Mouse (Mus musculus): Measurements from ENCODE around the gene Fmnl2. TPM values are rescaled to one million over a fixed set of nuclear protein-coding genes. Genes with fewer than 3 reads are reported as not detected.

The Fmnl2 gene
- total and polyA plus RNA-seq, 2 experiments from 2014 or later: 9.1 to 41.8 TPM

DNA sequence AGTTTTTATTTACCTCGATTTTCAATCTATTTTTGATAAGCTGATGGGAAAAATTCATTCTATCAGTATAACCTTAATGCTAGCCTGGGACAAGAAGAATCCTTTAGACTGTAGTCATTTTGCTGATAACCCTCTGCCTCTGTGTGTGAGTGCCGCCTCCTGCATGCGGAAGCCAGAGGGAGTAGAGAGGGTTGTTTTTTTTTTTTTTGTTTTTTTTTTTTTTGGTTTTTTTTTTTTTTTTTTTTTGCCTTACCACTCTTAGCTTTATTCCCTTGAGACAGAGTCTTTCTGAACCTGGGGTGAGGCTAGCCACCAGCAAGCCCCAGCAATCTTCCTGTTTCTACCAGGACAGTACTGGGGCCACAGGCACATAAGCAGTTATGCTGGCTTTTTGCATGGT, 124.8 kb downstream of the Fmnl2 start:
- no peak overlapping the region for H3K4me3 ChIP-seq (ENCODE audit: low read depth, low read length)
- H3K4me2 ChIP-seq (ENCODE audit: low read depth): no peak overlapping the region
- DNase-seq (no peak), ATAC-seq (no peak)
- 84% methylated on average over 3 of the region's 3 CpGs for WGBS
- peaks cover 26% of the 10 kb centered on the region for H3K4me1 ChIP-seq (ENCODE audit: insufficient read depth)
- H3K27ac ChIP-seq (ENCODE audit: low read depth, low read length): no peak overlapping the region
- H3K27me3 ChIP-seq (ENCODE audit: insufficient read depth, low read length): no peaks in the 10 kb centered on the region
- no peaks in the 10 kb centered on the region for H3K36me3 ChIP-seq (ENCODE audit: insufficient read depth)
- no peaks in the 10 kb centered on the region for H3K9me3 ChIP-seq (ENCODE audit: low read length)
- H3K9ac ChIP-seq: no peak overlapping the region
- no peak for TF ChIP-seq CTCF (IDR thresholded peaks at IDR 0.05; ENCODE audit: low read depth)

DNA sequence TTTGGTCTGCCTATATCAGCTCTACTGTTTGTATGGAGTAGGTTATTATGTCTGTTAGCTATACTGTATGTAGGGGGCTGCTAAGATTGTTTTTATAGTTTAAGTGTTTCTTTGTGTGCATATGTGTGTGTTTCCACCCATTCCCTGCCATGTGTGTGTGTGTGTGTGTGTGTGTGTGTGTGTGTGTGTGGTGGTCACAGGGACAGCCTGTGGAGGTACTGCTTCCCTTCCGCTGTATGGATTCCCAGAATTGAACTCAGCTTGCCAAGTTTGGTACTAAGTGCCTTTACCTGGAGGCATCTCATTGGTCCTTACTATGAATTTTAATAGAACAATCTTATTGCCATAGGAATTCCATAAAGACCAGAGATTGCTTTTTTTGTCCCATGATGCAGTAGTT, 126.9 kb downstream of the Fmnl2 start:
- ATAC-seq (no peak), DNase-seq (no peak)
- Histone ChIP-seq H3K9ac (no peak overlapping the region), H3K27ac (ENCODE audit: low read depth, low read length) (no peak overlapping the region), H3K4me2 (ENCODE audit: low read depth) (no peak overlapping the region), H3K4me3 (ENCODE audit: low read depth, low read length) (no peak overlapping the region), H3K27me3 (ENCODE audit: insufficient read depth, low read length) (no peaks in the 10 kb centered on the region), H3K9me3 (ENCODE audit: low read length) (no peaks in the 10 kb centered on the region), H3K36me3 (ENCODE audit: insufficient read depth) (no peaks in the 10 kb centered on the region), H3K4me1 (ENCODE audit: insufficient read depth) (peaks cover 16% of the 10 kb centered on the region)
- no peak for TF ChIP-seq CTCF (IDR thresholded peaks at IDR 0.05; ENCODE audit: low read depth)
- WGBS: 68% methylated on average over 1 of the region's 1 CpGs

DNA sequence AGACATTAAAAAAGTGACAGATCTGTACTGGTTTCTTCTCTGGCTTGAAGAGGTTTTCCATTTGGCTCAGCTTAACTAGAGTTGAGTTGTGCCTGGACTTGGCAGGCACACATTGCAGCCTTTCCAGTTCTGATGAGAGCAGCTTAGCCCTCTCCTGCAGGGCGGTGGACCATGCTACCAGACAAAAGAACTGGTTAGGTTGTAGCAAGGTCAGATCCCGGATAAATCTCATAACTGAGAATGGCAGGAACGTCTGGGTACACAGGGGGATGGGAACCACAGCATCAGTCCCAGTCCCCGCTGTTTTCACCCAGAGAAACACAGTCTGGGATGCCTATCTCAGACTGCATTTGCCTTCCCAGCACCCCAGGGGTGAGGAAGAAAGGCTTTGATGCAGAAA, 127.5 kb downstream of the Fmnl2 start:
- Histone ChIP-seq H3K27ac (ENCODE audit: low read depth, low read length) (0 out of 2 replicates have a peak overlapping the region, but pooled peaks have one; percentile 16), H3K4me1 (ENCODE audit: insufficient read depth) (peaks cover 16% of the 10 kb centered on the region), H3K27me3 (ENCODE audit: insufficient read depth, low read length) (no peaks in the 10 kb centered on the region), H3K9ac (no peak overlapping the region), H3K4me2 (ENCODE audit: low read depth) (no peak overlapping the region), H3K4me3 (ENCODE audit: low read depth, low read length) (no peak overlapping the region), H3K36me3 (ENCODE audit: insufficient read depth) (no peaks in the 10 kb centered on the region), H3K9me3 (ENCODE audit: low read length) (no peaks in the 10 kb centered on the region)
- no peak for TF ChIP-seq CTCF (IDR thresholded peaks at IDR 0.05; ENCODE audit: low read depth)
- peak; percentile 53 for ATAC-seq
- WGBS: 19% methylated on average over 4 of the region's 4 CpGs
- no peak for DNase-seq

DNA sequence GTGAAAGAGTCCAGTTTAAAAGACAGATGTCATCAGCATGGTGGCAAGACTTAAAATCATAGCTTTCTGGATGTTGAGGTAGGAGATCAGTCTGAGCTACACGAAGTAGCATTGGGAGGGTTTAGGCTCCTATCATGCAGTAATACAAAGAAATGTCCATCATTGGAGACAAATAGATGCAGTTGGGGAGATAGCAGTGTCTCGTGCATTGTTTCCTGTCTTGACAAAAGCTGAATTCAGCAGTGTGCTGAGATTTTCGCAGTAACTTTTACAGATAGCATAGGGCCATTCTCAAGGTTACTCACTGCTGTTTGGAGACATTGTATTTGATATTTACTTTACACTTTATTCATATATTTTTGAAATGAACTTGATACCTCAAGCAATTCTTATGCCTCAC, 128.7 kb downstream of the Fmnl2 start:
- Histone ChIP-seq H3K9me3 (ENCODE audit: low read length) (no peaks in the 10 kb centered on the region), H3K4me2 (ENCODE audit: low read depth) (no peak overlapping the region), H3K4me3 (ENCODE audit: low read depth, low read length) (no peak overlapping the region), H3K36me3 (ENCODE audit: insufficient read depth) (no peaks in the 10 kb centered on the region), H3K27ac (ENCODE audit: low read depth, low read length) (no peak overlapping the region), H3K9ac (no peak overlapping the region), H3K4me1 (ENCODE audit: insufficient read depth) (peaks cover 8% of the 10 kb centered on the region; the same call in 1 of the 2 replicates), H3K27me3 (ENCODE audit: insufficient read depth, low read length) (no peaks in the 10 kb centered on the region)
- WGBS: 76% methylated on average over 3 of the region's 3 CpGs
- TF ChIP-seq CTCF (IDR thresholded peaks at IDR 0.05; ENCODE audit: low read depth): no peak
- ATAC-seq: no peak
- no peak for DNase-seq

DNA sequence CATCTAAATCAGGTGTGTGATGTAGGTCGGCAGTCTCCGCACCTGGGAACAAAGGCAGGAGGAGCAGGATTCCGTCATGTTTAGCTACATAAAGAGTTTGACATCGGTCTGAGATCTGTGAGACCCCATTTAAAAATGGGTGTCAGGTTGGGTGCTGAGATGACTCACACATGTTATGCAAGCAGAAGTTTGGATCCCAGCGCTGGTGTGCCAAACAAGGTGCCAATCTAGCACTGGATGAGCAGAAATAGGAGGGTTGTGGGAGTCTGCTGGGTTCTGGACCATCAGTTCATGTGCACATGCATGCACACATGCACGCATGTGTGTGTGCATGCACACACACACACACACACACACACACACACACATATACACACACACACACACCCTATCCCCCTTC, 129.4 kb downstream of the Fmnl2 start:
- H3K27ac ChIP-seq (ENCODE audit: low read depth, low read length): no peak overlapping the region
- H3K36me3 ChIP-seq (ENCODE audit: insufficient read depth): no peaks in the 10 kb centered on the region
- TF ChIP-seq CTCF (IDR thresholded peaks at IDR 0.05; ENCODE audit: low read depth): no peak
- peaks cover 8% of the 10 kb centered on the region; the same call in 1 of the 2 replicates for H3K4me1 ChIP-seq (ENCODE audit: insufficient read depth)
- 93% methylated on average over 6 of the region's 6 CpGs for WGBS
- no peak overlapping the region for H3K4me2 ChIP-seq (ENCODE audit: low read depth)
- no peaks in the 10 kb centered on the region for H3K27me3 ChIP-seq (ENCODE audit: insufficient read depth, low read length)
- no peak for ATAC-seq
- no peak overlapping the region for H3K9ac ChIP-seq
- no peaks in the 10 kb centered on the region for H3K9me3 ChIP-seq (ENCODE audit: low read length)
- DNase-seq: no peak
- no peak overlapping the region for H3K4me3 ChIP-seq (ENCODE audit: low read depth, low read length)

DNA sequence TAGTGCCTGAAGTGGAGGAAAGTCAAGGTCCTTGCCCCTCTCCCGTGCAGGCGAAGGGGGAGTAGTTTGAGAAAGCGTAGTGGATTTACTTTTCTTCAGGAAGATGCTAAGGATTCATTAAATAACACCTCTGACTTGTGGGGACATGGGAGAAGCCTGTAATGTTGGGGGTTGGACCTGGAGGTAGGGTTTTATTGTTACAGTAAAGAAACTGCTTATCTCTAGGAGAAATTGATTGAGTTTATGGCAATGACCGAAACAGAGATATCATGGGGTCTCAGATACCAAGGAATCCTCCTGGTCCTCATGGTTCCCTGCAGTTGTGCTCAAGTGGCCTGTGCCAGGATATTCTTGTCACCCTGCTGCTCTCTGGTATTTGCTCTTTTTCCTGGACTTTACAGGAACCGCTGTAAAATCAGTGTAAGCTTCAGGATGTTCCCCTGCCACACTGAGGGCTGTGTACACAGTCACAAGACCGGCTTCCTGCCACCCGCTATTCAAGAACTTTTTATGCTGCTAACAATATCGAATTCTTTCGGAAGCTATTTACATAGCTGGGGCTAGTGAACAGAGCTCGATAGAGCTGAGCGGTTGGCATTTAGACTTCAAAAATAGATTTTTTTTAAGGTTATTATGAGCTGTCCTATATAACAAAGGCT, 130.1 kb downstream of the Fmnl2 start:
- Histone ChIP-seq H3K4me3 (ENCODE audit: low read depth, low read length) (no peak overlapping the region), H3K27me3 (ENCODE audit: insufficient read depth, low read length) (no peaks in the 10 kb centered on the region), H3K27ac (ENCODE audit: low read depth, low read length) (0 out of 2 replicates have a peak overlapping the region, but pooled peaks have one; percentile 40), H3K9me3 (ENCODE audit: low read length) (no peaks in the 10 kb centered on the region), H3K36me3 (ENCODE audit: insufficient read depth) (no peaks in the 10 kb centered on the region), H3K4me1 (ENCODE audit: insufficient read depth) (peaks cover 8% of the 10 kb centered on the region; the same call in 1 of the 2 replicates), H3K9ac (no peak overlapping the region), H3K4me2 (ENCODE audit: low read depth) (no peak overlapping the region)
- 0 out of 2 replicates have a peak, but pooled peaks have one; percentile 43 for ATAC-seq
- no peak for DNase-seq
- 31% methylated on average over 11 of the region's 11 CpGs for WGBS
- TF ChIP-seq CTCF (IDR thresholded peaks at IDR 0.05; ENCODE audit: low read depth): no peak

DNA sequence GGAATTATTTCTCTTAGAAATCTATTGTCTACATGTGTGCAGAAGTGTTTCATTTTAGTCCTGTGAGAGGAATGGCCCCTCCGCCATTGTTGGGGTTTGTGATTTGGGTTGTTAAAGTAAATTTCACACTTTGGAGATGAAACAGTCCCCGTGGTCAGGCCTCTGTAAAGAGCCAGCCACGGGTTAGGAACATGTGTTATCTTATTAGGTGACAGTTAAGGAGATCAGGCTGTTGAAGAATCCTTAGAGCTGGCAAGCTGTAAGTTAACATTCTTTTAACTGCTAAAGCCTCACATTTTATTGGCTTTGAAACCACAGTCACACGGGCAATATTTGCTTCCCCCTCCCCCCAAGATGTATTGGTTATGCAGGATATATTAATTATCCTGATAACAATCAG, 131.7 kb downstream of the Fmnl2 start:
- 73% methylated on average over 4 of the region's 4 CpGs for WGBS
- ATAC-seq (no peak), DNase-seq (no peak)
- Histone ChIP-seq H3K36me3 (ENCODE audit: insufficient read depth) (no peaks in the 10 kb centered on the region), H3K9ac (no peak overlapping the region), H3K9me3 (ENCODE audit: low read length) (no peaks in the 10 kb centered on the region), H3K4me1 (ENCODE audit: insufficient read depth) (peaks cover 8% of the 10 kb centered on the region; the same call in 1 of the 2 replicates), H3K27me3 (ENCODE audit: insufficient read depth, low read length) (no peaks in the 10 kb centered on the region), H3K4me2 (ENCODE audit: low read depth) (no peak overlapping the region), H3K4me3 (ENCODE audit: low read depth, low read length) (no peak overlapping the region), H3K27ac (ENCODE audit: low read depth, low read length) (no peak overlapping the region)
- no peak for TF ChIP-seq CTCF (IDR thresholded peaks at IDR 0.05; ENCODE audit: low read depth)
